Mouse (Mus musculus): ENCODE results near the gene Bola1. TPM values are rescaled to one million over a fixed set of nuclear protein-coding genes. Genes with fewer than 3 reads are reported as not detected.
"Not testable (repeated sequence)": the region's sequence is repeated elsewhere in the genome, so short reads cannot be mapped to it uniquely, and the experiment has no call there.

Gene Bola1
- total RNA-seq, 2 experiments from 2014 or later, result 13.3 to 19.4 TPM

DNA sequence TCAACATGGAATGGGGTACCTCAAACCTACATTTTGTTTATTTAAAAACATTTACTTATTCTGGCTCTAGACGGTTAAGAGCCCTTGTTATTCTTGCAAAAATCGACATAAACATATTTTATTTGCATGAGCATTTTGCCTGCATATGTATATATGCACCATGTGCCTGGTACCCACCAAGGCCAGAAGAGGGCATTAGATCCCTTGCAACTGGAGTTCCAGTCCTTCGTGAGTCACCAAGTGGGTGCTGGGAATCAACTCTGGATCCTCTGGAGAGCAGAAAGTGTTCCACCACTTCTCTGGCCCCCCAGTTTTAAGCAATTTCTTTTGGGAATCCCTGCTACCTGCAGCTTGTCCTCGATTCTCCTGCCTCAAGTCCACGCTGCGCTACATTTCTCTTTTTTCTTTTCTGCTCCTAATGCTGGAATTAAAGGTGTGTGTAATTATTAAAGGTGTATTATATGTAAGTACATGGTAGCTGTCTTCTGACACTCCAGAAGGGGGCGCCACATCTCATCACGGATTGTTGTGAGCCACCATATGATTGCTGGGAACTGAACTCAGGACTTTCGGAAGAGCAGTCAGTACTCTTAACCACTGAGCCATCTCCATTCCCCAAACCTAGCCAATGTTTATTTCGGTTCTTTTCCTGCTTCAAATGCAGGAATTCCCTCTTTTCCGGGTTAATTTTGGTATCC, 23.7 kb downstream of the Bola1 start:
- intact Hi-C loops (cut with DNase I), result no loop called here
- DNase-seq (ENCODE audit: low spot score in 2 of 2), result no peak

DNA sequence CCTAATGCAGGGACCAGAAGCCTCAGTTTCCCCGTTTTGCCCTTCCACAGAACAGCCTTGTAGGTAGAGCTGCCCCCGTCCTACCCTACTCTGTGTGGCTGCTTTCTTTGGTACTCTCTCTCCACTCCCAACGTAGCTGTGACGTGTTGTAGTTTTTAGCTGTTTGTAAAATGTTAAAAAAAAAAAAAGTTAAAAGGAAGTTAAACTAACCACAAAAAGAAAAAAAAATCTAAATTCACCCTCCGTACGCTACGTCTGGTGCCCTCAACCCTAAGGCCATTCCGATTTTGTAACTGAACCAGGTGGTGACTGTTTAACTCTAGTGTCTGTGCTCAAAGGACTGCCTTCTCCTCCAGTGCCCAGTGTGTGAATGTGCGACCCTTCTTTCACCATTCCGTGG, 24.5 kb downstream of the Bola1 start:
- no peak for DNase-seq (ENCODE audit: low spot score in 2 of 2)
- intact Hi-C loops (cut with DNase I), result no loop called here

- DNase-seq (ENCODE audit: low spot score in 2 of 2), result no peak
- intact Hi-C loops (cut with DNase I), result no loop called here
Measured at GRCm38 (mm10) chr3:96192977-96193376, 26.5 kb downstream of the Bola1 start.

DNA sequence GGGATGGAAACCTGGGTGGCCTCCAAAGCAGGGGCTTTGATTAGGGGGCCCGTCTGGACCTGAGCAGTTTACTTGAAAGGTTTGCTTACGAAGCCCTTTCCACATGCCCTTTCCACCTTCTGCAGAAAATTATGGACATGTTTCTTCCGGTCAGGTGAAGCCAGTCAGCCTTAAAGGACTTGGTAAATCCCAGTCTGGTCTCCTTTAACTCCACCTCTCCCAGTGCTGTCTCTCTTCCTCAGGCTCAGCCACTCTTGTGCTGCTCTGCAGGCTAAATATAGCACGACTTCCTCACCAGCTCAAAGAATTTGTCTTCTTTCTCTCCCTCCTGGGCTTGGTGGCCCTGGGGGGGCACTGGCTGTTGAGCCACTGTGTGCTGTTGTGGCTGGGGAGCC, 37.1 kb downstream of the Bola1 start:
- intact Hi-C loops (cut with DNase I), result no loop called here

GRCm38 (mm10) chr3:96181510-96182381, 37.8 kb downstream of the Bola1 start:
- intact Hi-C loops (cut with DNase I), result no loop called here

More for the DNA sequence above, 37.1 kb downstream of the Bola1 start:
- peak; percentile 39 to 46 for DNase-seq (ENCODE audit: low spot score in 2 of 2)

GRCm38 (mm10) chr3:96180727-96181477, 38.6 kb downstream of the Bola1 start, which contains the start of gene Sv2a:
Gene Sv2a (plus strand): TSS chr3:96181151.
- peak; percentile 73 to 86 for DNase-seq (ENCODE audit: low spot score in 2 of 2)
- intact Hi-C loops (cut with DNase I), result no loop called here

More at GRCm38 (mm10) chr3:96181510-96182381, 37.8 kb downstream of the Bola1 start:
- peak; percentile 38 to 47 for DNase-seq (ENCODE audit: low spot score in 2 of 2)

DNA sequence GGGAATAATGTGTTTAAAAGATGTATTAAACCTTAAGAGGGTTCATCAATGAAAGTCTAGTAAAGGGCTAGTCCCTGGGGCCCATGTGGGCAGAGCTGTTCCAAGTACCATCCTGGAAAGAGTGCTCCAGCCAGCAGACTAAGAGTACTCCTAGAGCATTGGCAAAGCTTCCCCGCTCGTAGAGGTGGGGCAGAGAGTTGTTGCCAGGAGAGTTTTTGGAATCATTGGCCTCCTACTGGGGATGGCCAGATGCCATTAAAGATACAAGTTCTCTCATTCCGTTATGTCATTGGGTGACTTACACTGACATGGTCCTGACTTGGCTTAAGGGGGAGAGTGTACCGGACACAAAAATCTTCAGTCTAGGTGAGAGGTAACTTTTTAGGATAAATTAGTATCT, 40.0 kb downstream of the Bola1 start:
- no peak for DNase-seq (ENCODE audit: low spot score in 2 of 2)
- intact Hi-C loops (cut with DNase I), result no loop called here

DNA sequence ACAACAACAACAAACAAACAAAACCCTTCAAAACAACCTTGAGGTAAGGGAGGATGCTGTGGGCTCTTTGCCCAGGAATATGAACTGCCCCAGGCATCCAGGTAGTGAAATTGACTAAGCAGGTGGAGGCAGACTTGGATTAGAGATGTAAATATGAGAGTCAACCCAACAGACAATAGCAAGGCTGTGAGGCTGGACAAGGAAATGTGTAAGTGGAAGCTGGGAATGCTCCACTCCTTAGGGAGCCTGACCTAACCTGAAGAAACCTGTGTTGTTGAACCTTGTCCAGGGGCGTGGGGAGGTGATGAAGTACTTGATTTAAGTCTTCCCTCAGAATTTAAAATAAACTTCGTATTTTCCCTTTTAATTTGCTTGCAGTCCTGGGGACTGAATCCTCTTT, 40.6 kb downstream of the Bola1 start:
- intact Hi-C loops (cut with DNase I), result no loop called here
- no peak for DNase-seq (ENCODE audit: low spot score in 2 of 2)

DNA sequence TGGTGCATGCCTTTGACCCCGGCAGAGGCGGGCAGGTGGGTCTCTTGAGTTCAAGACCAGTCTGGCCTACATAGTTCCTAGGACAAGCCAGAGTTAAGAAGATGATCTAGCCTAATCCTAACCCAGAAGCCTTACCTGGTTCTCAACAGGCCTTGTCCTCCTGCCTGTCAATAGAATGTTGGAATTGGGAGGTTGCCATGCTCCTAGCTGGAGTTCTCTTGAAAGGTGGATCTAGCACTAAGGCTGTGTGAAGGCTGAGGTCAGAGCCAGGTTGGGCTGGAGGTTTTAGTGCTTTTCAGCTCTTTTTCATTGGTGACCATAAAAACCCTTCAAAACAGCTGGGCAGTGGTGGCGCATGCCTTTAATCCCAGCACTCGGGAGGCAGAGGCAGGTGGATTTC, 41.1 kb downstream of the Bola1 start:
- DNase-seq (ENCODE audit: low spot score in 2 of 2), result no peak
- intact Hi-C loops (cut with DNase I), result no loop called here

DNA sequence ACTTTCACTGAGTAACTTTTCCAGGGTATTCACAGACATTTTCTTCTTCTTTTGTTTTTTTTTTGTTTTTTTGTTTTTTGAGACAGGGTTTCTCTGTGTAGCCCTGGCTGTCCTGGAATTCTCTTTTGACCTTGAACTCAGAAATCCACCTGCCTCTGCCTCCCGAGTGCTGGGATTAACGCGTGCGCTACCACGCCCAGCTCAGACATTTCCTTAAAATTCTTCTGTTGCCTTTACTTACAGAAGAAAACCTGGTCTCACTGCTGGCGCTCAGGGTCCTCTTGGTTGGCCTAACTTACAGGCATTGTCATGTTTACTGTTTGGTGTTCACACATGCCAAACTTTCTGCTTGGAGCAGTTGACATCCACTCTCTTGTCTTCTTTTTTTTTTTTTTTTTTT, 44.3 kb downstream of the Bola1 start:
- DNase-seq (ENCODE audit: low spot score in 2 of 2), result no peak
- intact Hi-C loops (cut with DNase I), result no loop called here

GRCm38 (mm10) chr3:96174042-96174441, 45.5 kb downstream of the Bola1 start:
- DNase-seq (ENCODE audit: low spot score in 2 of 2); intact Hi-C loops (cut with DNase I): not testable (repeated sequence)

- intact Hi-C loops (cut with DNase I), result no loop called here
- no peak for DNase-seq (ENCODE audit: low spot score in 2 of 2)
Measured at GRCm38 (mm10) chr3:96173185-96173584, 46.3 kb downstream of the Bola1 start.

- intact Hi-C loops (cut with DNase I), result no loop called here
- peak; percentile 83 to 84 for DNase-seq (ENCODE audit: low spot score in 2 of 2)
Measured at GRCm38 (mm10) chr3:96172197-96173178, 47.0 kb downstream of the Bola1 start, which contains the start of gene Sf3b4. Gene Sf3b4 (plus strand): TSS chr3:96172332.

GRCm38 (mm10) chr3:96171583-96172196, 47.8 kb downstream of the Bola1 start:
- DNase-seq (ENCODE audit: low spot score in 2 of 2), result no peak
- intact Hi-C loops (cut with DNase I), result no loop called here

DNA sequence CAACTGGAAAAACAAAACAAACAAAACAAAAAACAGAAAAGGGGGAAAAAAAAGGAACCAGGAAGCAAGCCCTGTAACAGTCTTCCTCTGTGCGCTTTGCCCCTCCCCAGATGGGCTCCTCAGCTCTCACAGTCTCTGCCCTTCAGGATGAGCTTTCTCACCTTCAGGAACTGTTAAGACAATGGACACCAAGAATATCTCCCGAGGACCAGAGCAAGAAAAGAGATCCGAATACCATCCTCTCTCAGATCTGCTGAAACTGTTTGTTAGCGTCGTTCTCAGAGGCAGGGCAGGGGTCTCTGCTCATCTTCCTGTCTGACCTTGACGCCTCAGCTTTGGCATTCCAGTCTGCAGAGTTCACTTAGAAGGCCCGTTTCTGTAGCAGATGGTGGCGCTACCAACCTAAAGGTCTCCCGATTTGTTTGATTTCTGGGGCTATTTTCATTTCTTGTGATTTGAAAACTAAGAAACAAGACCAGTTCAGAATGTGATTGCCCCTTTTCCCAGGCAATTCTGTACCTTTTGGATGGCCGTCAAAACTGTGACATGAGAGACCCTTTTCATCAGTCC, 48.4 kb downstream of the Bola1 start:
- intact Hi-C loops (cut with DNase I), result no loop called here
- no peak for DNase-seq (ENCODE audit: low spot score in 2 of 2)

DNA sequence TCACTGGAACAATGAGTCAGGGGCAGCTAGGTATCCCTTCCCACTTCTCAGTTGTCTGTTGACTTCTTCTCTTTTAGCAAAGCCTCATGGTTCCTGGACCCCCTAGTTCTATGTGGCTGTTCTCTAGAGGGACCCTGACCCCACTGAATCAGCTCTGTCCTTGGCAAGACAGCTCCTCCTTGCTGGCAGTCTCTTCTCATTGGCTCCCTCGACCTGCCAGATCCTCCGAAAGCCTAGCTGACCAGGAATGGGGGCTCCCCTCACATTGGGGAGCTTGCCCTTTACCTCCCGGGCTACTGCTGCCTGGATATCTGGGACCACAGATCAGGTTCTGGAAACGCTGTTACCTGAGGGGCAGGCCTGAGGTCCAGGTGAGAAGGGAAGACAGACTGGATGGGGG, 49.2 kb downstream of the Bola1 start:
- DNase-seq (ENCODE audit: low spot score in 2 of 2), result no peak
- intact Hi-C loops (cut with DNase I), result no loop called here

GRCm38 (mm10) chr3:96168466-96169158, 50.9 kb downstream of the Bola1 start:
- DNase-seq (ENCODE audit: low spot score in 2 of 2), result no peak
- intact Hi-C loops (cut with DNase I), result no loop called here

- intact Hi-C loops (cut with DNase I), result no loop called here
- no peak for DNase-seq (ENCODE audit: low spot score in 2 of 2)
Measured at GRCm38 (mm10) chr3:96163040-96163439, 56.5 kb downstream of the Bola1 start.

Measured in left cerebral cortex, postnatal 36 days (tissue).